Mouse (Mus musculus) embryo, embryonic 9.5 days (tissue): ENCODE data around the gene Sncb.
A peak's percentile ranks its signal among the peaks of the same experiment; 100 is the strongest.

Experiments
- DNase-seq: peaks from one replicate; pipeline ENCODE4 v3.0.0-alpha.2; 2017; ENCODE audit errors: extremely low spot score

The Sncb gene

DNA sequence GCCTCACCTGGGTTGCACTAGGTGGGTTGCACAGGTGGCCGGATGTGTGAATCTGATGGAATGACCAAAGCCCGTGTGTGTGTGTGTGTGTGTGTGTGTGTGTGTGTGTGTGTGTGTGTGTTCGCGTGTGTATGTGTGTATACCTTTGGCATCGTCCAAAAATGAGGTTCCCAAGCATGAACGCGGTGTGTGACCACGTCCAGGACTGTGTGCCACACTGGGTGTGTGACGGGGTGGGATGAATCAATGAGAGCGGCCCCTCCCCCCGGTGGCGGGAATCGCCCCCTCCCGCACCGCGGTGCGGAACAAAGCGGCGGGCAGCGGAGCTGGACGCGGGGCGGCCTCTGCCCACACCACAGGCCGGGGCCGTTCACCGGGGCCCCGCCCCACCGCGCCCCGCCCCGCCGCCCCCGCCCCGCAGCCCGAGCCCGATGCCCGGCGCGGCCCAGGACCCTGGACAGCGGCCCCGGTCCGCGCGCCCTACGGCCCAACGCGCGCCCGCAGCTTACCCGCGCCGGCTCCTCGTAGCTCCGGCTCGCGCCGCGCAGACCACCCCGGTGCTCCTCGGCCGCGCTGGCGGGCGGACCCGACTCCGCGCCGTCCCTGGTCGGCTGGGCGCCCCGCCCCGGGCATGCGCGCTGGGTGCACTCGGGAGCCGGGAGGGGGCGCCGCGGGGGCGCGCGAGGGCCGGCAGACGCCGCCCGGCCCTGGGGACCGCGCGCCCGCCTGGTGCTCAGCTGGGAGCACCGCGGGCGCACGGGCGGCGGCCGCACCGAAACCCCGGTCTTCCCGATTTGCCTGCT, 17.1 kb downstream of the Sncb start:
- DNase-seq = peak; percentile 63

DNA sequence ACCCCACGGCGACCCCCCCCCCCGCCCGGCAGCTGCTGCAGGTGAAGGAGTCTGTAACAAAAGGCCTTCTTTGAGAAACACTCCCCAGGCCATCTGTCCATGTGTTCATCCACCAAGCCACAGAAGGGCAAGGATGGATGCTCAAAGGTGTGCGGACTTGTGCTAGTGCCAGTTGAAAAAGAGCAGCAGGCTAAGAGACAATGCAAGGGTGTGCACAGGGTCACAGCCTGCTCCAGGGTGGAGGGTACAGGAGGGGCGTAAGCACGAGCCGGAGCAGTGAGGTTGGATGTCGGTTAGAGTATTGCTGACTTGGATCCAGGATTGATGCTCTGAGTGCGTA, 17.7 kb downstream of the Sncb start:
- no peak for DNase-seq

DNA sequence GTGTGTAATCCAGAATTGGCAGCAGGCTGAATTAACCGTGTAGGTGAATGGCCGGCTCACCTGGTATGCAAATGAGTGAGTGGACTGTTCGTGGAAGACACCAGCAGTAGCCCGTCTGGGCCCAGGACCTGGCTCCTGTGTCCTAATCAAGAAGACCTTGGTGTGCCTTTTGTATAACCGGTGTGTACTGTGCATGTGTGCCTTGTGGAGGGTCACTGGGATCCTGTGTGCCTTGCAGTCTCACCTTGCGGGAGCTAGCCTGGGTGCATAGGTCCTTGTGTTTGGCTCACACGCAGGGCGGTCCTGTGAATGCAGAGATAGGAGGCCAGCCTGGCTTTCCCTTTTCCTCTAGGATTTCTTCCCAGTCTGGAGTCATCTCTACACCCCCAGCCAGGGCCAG, 18.2 kb downstream of the Sncb start:
- DNase-seq = no peak

GRCm38 (mm10) chr13:54746896-54747295, 19.5 kb downstream of the Sncb start:
- no peak for DNase-seq

- DNase-seq = no peak
These were observed 20.3 kb downstream of the Sncb start for GRCm38 (mm10) chr13:54746110-54746509.

GRCm38 (mm10) chr13:54738213-54738601, 28.2 kb downstream of the Sncb start:
- DNase-seq = no peak

DNA sequence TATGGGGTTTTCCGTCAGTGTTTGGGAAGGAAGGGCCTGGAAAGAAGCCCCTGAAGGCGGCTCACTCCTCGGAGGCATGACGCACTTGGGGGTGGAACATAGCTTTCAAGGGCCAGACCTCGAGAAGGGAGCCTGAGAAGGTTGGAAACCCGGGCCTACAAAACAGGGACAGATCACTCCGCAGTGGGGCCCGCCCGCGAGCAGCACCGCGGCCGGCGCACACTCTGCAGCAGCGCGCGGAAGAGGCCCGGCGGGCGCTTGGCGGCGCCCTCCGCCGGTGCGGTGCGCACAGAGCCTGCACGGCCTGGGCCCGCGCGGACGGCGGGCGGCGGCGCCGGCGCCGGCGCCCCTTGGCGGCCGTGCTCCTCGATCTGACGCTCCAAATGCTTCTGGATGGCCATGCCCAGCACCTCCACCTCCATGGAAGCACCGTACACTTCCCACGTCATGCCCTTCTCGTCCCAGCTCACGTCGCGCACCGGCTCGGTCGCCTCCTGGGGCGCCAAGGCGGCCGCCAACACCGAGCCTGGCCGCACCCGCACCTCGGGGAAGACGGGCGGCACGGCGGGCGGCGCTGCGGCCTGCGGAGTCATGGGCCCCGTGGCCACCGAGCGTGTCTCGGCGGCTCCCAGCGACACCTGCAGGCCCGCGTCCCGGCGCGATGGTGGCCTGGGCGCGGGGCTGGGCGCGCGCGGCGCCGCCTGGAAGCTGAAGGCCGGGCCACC, 28.7 kb downstream of the Sncb start:
- DNase-seq = peak; percentile 44

DNA sequence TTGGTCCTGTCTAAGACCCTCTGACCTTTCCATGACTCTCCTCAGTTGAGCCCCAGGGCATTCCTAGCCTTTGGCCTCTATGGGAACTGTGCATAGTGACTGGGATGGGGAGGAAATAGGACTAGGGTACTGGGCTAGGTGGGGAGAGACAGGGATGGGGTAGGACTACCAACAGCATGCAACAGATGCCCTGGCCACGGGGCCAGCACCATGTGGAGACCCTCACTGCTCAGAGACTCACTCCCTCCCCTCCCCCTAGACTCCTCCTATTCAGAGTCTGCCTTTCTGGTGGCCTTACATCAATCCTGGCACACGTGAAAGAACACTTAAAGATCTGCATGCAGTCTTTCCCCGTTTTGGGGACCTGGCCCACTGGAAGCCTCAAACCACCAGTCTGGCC, 29.5 kb downstream of the Sncb start:
- no peak for DNase-seq

DNA sequence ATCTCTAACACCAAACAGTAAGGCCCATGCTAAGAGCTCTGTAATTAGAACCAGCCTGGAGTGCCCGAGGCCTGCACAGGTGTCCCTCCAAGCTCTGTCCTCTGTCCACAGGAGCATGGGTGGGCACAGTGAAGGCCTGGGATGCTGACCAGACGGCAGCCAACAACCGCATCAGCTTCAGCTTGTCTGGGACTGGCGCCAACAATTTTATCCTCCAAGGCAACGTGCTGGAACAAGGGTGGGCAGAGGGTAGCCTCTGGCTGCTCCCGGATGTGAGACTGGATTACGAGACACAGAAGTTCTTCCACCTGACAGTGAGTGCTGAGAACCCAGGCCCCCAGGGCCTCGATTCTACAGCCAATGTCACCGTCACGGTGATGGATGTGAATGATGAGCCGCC, 40.3 kb downstream of the Sncb start:
- no peak for DNase-seq

- DNase-seq = no peak
These were observed 43.3 kb downstream of the Sncb start for GRCm38 (mm10) chr13:54723143-54723542.

DNA sequence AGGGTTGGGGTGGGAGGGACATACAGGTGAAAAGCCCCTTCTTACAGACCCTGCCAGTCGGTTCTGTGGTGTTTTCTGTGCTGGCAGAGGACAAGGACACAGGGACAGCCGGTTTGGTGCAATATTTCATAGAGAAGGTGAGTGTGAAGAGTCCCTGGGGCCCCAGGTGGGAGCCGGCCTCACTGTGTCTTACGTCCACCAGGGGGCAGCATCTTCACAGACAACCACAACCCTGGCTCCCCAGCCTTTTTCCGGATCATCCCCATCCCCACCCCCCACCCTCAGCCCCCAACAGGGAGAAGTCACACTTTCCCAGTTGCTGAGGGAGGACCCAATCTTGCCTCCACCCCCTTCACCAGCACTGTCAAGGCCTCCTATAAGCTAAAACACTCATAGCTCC, 49.5 kb downstream of the Sncb start:
- DNase-seq = peak; percentile 50

DNA sequence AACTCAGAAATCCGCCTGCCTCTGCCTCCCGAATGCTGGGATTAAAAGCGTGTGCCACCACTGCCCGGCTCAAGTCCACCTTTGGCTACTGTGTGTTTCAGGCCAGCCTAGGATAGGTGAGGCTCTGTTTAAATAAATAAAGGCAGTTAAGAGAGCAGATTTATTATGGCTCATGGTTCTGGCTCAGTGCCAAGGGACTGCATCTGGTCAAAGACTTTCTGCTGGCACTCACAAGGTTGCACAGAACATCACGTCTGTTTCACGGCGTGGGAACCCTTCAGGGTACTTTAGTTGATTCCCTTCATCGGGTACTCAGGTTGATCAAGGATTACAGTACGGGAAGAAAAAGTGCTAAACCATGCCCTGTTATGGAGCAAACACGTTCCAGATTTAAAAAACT, 51.4 kb downstream of the Sncb start:
- DNase-seq = no peak

- DNase-seq = no peak
These were observed 52.0 kb downstream of the Sncb start for GRCm38 (mm10) chr13:54714393-54714792.

DNA sequence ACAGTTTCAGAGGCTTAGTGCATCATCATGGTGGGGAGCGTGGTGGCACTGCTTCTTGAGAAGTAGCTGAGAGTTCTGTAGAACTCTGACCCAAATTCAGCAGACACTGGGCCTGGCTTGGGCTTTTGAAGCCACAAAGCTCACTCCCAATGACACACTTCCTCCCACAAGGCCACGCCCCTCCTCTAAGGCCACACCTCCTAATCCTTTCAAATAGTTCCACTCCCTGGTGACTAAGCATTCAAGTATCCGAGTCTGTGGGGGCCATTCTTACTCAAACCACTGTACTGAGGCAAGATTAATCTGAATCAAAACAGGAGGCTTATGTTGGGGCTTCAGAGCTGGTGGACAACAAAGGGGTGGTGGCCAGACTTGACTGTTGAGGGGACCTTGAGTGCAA, 55.5 kb downstream of the Sncb start:
- no peak for DNase-seq
